Comparison of ENCODE assay signal across 7 mouse cellular contexts in genomic region chr8:94666456-94667308, GRCm38 (mm10). TPM values are rescaled to one million over a fixed set of nuclear protein-coding genes. Genes with fewer than 3 reads are reported as not detected.
DNase-seq lines count a peak whose midpoint lies in the region; ATAC-seq and TF ChIP-seq lines count a peak whose summit lies in the region.

Arl2bp (plus strand) TSS chr8:94666600.

- peak; percentile 99 for ATAC-seq in intestine, postnatal 0 days
- ATAC-seq in midbrain, embryonic 12.5 days (ENCODE audit: low FRiP score, low read depth), result peak; percentile 99

- H3K27me3 ChIP-seq in intestine, postnatal 0 days (replicated peaks; ENCODE audit: control insufficient read depth, insufficient read depth, low read length), result no peaks in the 10 kb centered on the region
- no peaks in the 10 kb centered on the region for H3K27me3 ChIP-seq in midbrain, embryonic 12.5 days
- no peaks in the 10 kb centered on the region for H3K27me3 ChIP-seq in small intestine, adult 2 months (ENCODE audit: control insufficient read depth, insufficient read depth, low read length)

- peak within 1 kb of the TSS; percentile 79 for H3K4me3 ChIP-seq in intestine, postnatal 0 days (ENCODE audit: low read depth, low read length)
- peak within 1 kb of the TSS; percentile 83 for H3K4me3 ChIP-seq in midbrain, embryonic 12.5 days
- H3K4me3 ChIP-seq in small intestine, adult 2 months (ENCODE audit: low read depth, low read length), result peak within 1 kb of the TSS; percentile 78

- peak within 1 kb of the TSS; percentile 84 for H3K4me2 ChIP-seq in intestine, postnatal 0 days (replicated peaks; ENCODE audit: low read depth)
- H3K4me2 ChIP-seq in midbrain, embryonic 12.5 days (replicated peaks), result peak within 1 kb of the TSS; percentile 68

- peak within 1 kb of the TSS; percentile 95 for H3K27ac ChIP-seq in intestine, postnatal 0 days (ENCODE audit: low read depth, low read length)
- H3K27ac ChIP-seq in midbrain, embryonic 12.5 days (replicated peaks), result peak within 1 kb of the TSS; percentile 90
- peak within 1 kb of the TSS; percentile 60 for H3K27ac ChIP-seq in small intestine, adult 2 months (ENCODE audit: insufficient read depth, low read depth, low read length)

- intact Hi-C loops in left cerebral cortex, postnatal 4 days (cut with DNase I), result no loop called here

- no peaks in the 10 kb centered on the region for H3K4me1 ChIP-seq in intestine, postnatal 0 days (replicated peaks; ENCODE audit: control insufficient read depth, insufficient read depth, low read length)
- peaks cover 14% of the 10 kb centered on the region for H3K4me1 ChIP-seq in midbrain, embryonic 12.5 days
- no peaks in the 10 kb centered on the region for H3K4me1 ChIP-seq in small intestine, adult 2 months (ENCODE audit: control insufficient read depth, insufficient read depth, insufficient read length, low read length)

- H3K9ac ChIP-seq in intestine, postnatal 0 days (ENCODE audit: low read depth, low read length), result peak within 1 kb of the TSS; percentile 97
- H3K9ac ChIP-seq in midbrain, embryonic 12.5 days (replicated peaks), result peak within 1 kb of the TSS; percentile 92

- peak; percentile 47; the same call in 1 of the 2 replicates for TF ChIP-seq POLR2A in small intestine, adult 2 months (IDR thresholded peaks at IDR 0.05; ENCODE audit: low read depth, low read length)

- no peaks in the 10 kb centered on the region for H3K9me3 ChIP-seq in intestine, postnatal 0 days (ENCODE audit: control insufficient read depth)
- H3K9me3 ChIP-seq in midbrain, embryonic 12.5 days, result no peaks in the 10 kb centered on the region

- TF ChIP-seq CTCF in intestine, postnatal 0 days (IDR thresholded peaks at IDR 0.05; ENCODE audit: low read depth), result no peak
- no peak for TF ChIP-seq CTCF in small intestine, adult 2 months (IDR thresholded peaks at IDR 0.05; ENCODE audit: extremely low read depth, insufficient read length, insufficient replicate concordance, low read depth, low read length)

- peak; percentile 94 for DNase-seq in adrenal gland, adult 8-10 months
- DNase-seq in embryo, embryonic 9.5 days (ENCODE audit: extremely low spot score), result peak; percentile 92
- no peak for DNase-seq in gonadal fat pad, adult 2 months (ENCODE audit: low read depth)
- DNase-seq in left cerebral cortex, postnatal 4 days, result peak; percentile 96

- under 1% methylated on average over 74 of the region's 74 CpGs for WGBS in intestine, postnatal 0 days
- WGBS in midbrain, embryonic 12.5 days, result under 1% methylated on average over 64 of the region's 74 CpGs
- under 1% methylated on average over 74 of the region's 74 CpGs for WGBS in small intestine, adult 2 months

- peaks cover 10% of the 10 kb centered on the region for H3K36me3 ChIP-seq in intestine, postnatal 0 days (ENCODE audit: control insufficient read depth, insufficient read depth)
- peaks cover 35% of the 10 kb centered on the region for H3K36me3 ChIP-seq in midbrain, embryonic 12.5 days
- peaks cover 17% of the 10 kb centered on the region for H3K36me3 ChIP-seq in small intestine, adult 2 months (ENCODE audit: control insufficient read depth, insufficient read depth, low read length)

RNA-seq across cellular contexts. Expression of gene Arl2bp, which starts in this region (rescaled TPM):
- total RNA-seq in adrenal gland, adult 8-10 months (2022), result 100 to 1,000 TPM in 1 of 4 experiments, 10 to 100 TPM in 3; 72.0 to 104 (median 88.3) TPM
- polyA plus RNA-seq in gonadal fat pad, adult 2 months (2012; rRNA removed), result 64.6 and 79.0 TPM in 2 replicates
- polyA plus RNA-seq in intestine, postnatal 0 days (2015; fragmentation: Nextera tagmentation; extraction: Ambion mirVana), result 78.3 and 79.0 TPM in 2 replicates
- total RNA-seq in left cerebral cortex, postnatal 4 days (2021), result 100 to 1,000 TPM; 134 to 140 TPM
- polyA plus RNA-seq in midbrain, embryonic 12.5 days (2016; fragmentation: Nextera tagmentation; extraction: Ambion mirVana), result 238 and 247 TPM in 2 replicates
- polyA plus RNA-seq in small intestine, adult 2 months (2012; rRNA removed), result 26.3 and 50.7 TPM in 2 replicates
